Mouse (Mus musculus): Measurements from ENCODE around the gene Adgrd1.

Gene Adgrd1

DNA sequence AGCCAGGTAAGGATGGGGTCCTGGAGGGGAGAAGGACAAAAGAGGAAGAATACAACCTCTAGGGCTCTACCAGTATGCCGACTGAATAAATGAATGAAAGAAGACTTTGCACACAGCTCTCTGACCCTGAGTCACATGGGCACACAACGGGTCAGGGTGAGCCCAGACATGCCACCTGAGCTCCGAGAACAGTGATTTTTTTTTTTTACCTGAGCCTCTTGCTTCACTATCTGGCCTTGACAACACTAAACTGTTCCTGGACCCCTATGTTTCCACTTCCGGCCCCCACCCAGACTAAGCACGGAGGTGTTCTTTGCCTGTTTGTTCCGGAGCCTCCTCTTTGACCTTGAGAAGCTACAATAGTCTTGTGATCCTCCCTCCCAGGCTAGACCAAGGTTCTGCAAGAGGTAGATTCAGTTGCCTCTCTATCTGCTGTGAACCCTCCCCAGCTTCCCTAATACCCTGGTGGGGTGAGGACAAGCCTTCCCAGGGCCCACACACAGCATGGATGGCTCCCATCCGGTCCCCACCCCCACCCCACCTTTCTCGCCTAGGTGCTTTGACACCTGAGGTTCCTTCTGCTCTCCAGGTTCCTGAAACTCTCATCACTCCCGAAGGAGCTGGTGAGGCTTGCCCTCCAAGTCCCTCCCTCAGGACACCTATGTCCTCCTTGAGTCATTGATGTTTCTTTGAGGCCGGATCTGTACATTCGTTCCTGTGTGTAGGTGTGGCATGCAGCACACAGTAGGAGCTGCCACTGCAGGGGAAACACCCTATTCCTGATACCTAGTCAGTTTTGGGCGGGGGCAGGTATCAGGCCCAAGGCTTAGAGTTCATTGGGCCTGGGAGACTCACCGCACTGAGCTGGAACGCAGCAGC, 58.7 kb downstream of the Adgrd1 start:
- DNase-seq (ENCODE audit: inconsistent age in 2 of 2, low spot score in 1 of 2): no peak

DNA sequence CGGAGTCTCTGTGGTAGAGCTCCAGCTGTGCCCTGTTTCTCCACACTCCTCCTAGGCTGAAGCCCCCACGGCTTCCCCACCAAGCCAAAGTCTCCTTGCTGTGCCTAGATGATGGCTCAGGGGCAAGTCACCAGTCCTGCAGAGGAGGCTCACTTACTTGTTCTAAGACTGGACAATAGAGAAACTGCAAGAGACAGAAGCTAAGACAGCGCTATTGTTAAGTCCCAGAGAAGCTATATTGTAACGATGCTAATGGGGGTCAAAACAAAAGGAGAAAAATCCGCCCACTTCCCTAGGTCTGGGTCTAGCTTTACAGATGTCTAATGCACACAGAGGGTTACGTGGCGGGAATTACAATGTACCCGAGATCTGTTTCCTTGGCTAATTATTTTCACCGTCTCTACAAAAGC, 59.4 kb downstream of the Adgrd1 start:
- no peak for DNase-seq (ENCODE audit: inconsistent age in 2 of 2, low spot score in 1 of 2)

DNA sequence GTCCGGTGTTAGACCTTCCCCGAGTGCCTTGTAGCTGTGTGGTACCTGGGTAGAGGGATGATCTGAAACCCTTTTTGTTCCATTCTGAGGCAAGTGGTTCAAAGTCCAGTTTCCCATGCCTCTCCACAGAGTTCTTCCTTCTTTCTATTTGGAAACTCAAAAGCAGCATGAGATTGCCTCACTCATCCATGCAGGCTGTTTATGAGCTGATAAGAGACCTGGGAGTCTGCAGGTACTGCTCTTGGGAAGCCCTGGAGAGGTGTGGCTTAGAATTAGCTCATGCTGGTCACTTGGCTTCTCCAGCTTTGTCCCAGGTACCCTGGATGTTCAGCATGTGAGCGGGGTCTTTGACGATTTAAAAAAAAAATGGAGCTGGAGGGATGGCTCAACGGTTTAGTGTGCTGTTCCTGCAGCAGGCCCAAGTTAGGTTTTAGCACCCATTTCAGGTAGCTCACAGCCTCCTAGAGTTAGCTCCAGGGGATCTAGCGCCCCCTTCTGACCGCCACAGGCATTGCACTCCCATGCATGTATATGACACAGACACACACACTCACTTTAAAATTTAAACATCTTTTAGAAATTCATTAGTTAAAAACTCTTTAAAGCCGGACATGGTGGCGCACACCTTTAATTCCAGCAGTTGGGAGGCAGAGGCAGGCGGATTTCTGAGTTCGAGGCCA, 65.0 kb downstream of the Adgrd1 start:
- no peak for DNase-seq (ENCODE audit: inconsistent age in 2 of 2, low spot score in 1 of 2)

DNA sequence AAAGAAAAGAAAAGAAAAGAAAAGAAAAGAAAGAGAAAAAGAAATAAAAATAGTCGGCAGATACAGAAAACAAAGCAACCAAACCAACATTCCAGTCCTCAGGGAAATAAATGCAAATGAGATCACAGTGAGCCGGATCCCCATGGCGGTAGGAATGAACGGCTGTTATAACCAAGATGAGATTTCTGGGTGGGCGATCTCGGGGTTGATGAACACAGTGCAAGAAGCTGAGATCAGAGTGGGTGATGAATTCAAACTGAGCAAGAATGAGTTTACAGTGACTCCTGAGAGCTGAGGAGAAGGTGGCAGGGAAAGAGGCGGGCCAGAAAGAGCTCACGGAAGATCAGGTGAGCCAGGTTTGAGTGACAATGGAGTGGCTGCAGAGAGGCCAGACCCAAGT, 66.9 kb downstream of the Adgrd1 start:
- no peak for DNase-seq (ENCODE audit: inconsistent age in 2 of 2, low spot score in 1 of 2)

DNA sequence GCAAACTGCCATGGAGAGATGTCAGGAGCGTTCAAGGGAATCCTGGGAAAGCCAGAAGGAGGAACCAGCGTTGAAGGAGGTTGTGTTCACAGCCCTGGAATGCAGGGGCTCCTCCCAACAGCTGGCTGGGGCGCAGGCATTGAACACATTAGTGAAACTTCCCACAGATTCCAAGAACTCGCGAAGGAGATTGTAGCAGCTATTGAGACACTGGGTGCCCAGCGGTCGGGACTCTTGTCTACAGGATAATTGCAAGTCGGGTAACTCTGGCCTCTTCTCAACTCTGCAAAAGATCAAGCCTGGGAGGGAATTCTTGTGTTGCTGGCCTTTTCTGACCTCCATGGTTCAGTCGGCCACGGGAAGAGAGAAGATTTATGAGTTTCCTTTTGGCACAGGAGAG, 67.5 kb downstream of the Adgrd1 start:
- DNase-seq (ENCODE audit: inconsistent age in 2 of 2, low spot score in 1 of 2): peak; percentile 7 to 59

DNA sequence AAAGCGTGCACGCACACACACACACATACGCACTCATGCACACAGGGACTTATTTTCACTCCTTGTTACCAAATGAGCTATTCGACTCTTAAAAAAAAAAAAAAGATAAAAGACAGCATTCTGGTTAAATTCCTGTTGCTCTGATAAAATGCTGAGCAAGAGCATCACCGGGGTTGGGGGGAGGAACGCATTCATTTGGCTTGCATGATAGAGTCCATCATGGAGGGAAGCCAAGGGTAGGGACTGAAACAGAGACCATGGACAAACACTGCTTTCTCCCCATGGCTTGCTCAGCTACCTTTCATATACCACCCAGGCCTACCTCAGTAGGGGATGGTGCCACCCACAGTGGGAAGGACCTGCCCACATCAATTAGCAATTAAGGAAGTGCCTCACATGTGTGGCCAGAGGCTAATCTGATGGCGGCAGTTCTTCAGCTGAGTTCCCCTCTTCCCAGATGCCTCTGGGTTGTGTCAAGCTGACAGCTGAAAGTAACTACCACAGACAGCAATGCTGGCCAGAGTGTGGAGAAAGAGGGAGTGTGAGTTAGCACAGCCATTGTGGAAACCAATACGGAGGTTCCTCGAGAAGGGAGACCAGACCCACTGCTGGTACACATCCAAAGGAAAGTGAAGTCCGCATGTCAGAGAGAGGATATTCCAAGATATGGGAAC, 68.5 kb downstream of the Adgrd1 start:
- no peak for DNase-seq (ENCODE audit: inconsistent age in 2 of 2, low spot score in 1 of 2)

DNA sequence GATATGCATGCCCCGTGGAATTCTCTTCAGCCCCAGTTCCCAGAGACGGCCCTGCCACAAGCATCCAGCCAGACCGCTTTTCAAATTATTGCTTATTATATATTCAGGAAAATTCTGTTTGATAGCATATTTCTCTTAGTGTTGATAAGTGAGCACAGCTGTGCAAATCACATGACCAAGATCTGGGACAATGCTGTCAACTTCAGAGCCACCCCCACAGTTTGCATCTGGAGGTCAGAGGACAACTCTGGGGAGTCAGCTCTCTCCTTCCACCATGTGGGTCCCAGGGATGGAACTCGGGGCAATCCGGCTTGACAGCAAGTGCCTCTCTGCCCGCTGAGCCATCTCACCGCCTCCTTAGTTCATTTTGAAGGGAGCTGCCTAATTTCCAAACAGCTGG, 69.0 kb downstream of the Adgrd1 start:
- DNase-seq (ENCODE audit: inconsistent age in 2 of 2, low spot score in 1 of 2): no peak

DNA sequence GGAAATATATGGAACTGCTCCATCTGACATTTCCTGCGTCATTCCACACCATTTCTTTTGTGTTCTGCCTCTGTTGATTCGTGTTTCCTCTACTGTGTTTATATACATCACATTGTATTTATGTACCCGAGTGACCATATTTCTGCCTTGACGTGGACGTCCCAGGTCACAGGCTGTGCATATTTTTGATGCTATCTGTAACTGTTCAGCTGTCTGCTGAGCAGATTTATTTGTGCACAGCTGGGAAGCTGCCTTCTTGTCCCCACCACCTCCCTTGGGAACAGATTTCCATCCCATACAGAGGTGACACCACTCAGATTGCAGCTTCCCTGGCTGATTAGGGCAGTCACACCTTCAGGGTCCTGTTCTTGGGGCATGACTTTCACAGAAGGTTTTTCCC, 72.5 kb downstream of the Adgrd1 start:
- no peak for DNase-seq (ENCODE audit: inconsistent age in 2 of 2, low spot score in 1 of 2)

DNA sequence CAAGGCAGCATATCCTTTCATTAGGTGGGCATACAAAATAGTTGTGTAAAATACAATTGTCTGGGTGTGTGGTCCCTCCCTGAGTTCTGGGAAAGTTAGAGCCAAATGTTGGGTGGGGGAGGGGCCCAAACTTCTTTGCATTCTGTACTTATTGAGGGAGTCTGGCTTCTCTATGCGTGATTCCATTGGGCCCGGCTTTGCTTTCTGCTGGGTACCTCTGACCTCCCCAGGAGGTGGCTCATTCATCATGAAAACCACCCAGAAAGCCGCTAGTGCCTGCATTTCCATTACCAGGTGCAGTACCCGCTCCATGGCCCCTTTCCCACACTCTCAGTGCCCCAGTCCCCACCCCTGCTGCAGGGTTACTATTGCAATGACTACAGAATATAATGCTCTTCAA, 73.0 kb downstream of the Adgrd1 start:
- DNase-seq (ENCODE audit: inconsistent age in 2 of 2, low spot score in 1 of 2): no peak

DNA sequence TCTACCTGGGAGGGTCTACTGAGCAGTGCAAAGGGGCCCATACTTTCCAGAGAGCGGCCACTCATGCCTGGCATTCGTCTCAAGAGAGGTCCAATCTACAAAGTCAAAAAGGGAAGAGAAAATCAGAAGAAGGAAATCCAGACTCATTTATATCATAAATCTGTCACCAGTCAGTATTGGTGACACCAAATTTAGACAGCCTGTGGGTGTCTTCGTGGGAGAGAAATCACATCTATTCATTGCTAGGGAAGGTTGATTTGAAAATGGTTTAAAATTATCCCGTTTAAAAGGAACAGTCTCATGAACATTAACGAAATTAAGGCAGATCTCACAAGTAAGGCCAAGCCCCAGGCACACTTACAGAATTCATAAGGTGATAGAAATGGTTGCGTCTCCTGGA, 76.0 kb downstream of the Adgrd1 start:
- no peak for DNase-seq (ENCODE audit: inconsistent age in 2 of 2, low spot score in 1 of 2)

DNA sequence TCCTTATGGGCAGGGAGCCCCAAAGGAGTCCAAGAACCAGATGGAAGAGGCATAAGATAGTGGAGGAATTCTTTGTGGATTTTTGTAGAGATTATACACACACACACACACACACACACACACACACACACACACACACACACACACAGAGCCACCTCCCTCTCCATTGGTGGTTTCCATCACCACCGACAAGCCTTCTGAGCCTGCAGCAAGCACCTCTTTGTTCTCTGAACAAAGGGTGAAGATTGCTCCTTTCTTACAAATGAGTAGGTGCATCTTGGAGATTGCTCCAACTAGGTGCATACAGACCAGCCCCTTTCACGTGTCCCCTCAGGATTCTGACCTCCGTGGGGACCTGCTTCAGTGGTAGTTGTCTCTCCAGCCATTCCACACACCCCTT, 79.4 kb downstream of the Adgrd1 start:
- DNase-seq (ENCODE audit: inconsistent age in 2 of 2, low spot score in 1 of 2): no peak

DNA sequence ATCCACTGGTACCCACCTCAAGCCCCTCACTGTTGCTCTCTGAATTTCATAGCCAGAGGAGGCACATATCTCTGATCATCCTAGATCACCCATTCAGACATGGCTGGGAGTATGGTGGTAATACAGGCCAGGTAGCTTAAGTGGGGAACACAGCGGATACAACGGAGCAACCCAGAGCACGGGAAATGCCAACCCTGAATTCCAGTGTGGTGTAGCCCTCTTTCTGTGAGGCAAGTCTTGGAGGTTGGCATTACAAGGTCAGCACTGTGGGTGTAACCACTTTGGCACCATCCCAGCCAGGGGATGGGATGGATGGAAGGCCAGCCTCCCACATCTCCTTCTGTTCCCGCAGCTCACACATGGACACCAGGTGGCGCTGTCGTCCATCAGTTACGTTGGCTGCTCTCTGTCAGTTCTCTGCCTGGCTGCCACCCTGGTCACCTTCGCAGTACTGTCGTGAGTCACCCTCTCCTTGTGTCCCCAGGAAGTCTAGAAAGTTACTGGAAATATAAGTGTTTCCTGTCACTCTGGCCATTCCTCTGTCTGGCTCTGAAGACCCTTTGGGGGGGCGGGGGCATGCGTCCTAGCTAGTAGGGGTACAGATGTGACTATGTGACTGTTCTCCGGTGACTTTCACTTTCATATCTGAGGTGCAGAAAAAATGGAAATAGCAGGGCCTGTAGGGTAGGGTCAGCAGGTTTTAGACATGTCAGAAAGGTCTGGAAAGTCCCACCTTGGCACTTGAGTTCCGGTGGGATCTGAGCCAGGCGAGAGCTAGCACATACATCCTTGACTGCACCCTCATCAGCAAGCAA, 81.4 kb downstream of the Adgrd1 start:
- DNase-seq (ENCODE audit: inconsistent age in 2 of 2, low spot score in 1 of 2): peak; percentile 86 to 95

DNA sequence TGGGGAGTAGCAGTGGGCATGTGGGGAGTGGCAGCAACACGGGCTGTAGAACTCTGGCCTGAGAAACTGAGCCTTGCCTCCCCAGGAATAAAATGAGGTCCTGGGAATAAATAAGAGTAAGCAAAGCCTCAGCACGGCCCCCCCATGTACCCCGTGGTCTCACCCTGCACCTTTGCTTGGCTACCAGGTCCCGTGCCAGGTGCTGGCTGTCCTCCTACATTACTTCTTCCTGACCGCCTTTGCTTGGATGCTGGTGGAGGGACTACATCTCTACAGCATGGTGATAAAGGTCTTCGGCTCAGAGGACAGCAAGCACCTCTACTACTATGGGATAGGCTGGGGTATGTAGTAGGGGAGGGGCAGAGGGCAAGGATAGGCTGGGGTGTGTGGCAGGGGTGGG, 82.8 kb downstream of the Adgrd1 start:
- no peak for DNase-seq (ENCODE audit: inconsistent age in 2 of 2, low spot score in 1 of 2)

DNA sequence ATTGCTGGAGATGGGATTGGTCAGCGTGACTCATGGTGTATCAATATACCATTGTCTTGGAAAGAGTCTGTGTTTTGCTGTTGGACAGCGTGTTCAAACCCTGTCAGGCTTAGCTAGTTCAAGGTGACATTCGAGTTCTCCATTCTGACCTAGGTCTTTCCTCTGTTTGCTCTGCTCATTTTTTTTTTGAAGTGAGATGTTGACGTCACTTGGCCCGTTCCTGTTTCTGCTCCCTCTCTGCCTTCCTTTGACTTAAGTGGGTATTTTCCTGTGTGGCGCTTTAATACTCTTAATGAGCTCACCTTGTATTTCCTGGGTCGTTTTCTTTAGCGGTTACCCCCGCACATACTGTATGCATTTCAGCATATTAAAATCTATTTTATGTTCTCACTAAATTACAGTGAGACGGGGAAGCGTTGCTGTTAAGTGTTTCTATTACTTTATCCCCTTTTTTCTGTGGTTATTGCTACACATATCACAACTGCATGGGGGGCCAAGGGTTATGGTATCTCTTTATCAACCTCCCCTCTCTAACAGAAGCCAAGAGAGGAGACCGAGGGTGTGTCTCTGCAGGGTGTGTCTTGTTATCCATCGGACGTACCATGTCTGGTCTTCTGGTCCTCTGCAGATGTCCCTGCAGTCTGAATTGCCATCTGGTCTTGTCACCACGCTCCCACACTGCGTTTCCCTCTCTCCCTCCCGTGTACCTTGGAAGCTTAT, 83.6 kb downstream of the Adgrd1 start:
- no peak for DNase-seq (ENCODE audit: inconsistent age in 2 of 2, low spot score in 1 of 2)

DNA sequence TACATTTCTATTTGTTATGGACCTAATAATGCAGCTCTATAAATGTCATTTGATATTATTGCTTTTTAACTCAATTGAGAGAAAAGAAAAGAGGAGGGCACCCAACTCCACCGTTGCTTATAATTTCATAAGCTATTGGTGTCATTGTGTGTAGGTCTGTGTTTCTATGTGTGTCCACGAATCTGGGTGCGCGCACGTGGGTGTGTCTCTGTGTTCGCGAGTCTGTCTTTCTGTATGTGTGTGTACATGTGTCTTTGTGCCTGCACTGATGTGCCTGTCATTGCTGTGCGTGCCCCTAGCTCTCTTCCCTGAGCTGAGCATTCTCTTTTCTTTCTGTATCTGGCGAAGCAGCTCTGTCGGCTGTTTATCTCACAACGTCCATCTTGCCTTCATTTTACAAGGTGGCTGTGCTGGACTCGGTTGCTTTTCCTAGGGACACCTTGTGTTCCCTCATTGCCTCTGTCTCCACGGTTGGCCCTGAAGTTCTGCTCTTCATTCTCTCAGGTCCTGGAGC, 84.2 kb downstream of the Adgrd1 start:
- DNase-seq (ENCODE audit: inconsistent age in 2 of 2, low spot score in 1 of 2): no peak

DNA sequence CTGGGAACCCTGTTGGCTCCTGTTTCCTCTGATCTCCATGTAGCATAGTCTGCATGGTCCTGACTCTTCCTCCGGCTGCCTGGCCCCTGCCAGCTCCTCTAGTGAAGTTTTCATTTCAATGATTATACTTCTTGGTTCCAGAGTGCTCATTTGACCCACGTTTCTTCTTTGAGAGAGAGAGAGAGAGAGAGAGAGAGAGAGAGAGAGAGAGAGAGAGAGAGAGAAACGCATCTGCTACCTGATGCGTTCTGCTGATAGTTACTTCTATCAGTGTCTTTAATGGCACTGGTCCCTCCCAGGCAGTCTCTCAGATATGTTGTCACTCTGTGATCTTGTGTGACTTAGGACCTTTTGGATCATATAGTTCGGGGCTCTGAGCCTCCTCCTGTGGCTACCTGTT, 84.9 kb downstream of the Adgrd1 start:
- no peak for DNase-seq (ENCODE audit: inconsistent age in 2 of 2, low spot score in 1 of 2)

DNA sequence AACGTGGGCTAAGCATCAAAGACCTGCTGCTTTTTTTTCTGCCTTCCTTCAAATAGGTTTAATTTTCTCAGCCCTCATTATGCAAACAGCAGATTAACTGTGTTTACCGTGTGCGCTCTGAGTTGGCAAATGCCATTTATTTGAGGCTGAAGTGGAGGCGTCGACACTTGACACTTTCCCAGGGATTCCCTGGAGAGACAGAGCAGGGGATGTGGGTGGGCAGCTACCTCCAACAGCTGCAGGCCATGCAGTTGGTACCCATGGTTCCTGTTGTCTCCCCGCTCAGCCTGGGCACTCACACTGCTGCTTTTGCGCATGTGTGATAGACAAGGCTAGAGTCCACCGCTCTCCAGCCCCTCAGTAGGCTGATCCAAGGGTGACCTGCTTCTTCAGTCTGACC, 86.0 kb downstream of the Adgrd1 start:
- DNase-seq (ENCODE audit: inconsistent age in 2 of 2, low spot score in 1 of 2): no peak

DNA sequence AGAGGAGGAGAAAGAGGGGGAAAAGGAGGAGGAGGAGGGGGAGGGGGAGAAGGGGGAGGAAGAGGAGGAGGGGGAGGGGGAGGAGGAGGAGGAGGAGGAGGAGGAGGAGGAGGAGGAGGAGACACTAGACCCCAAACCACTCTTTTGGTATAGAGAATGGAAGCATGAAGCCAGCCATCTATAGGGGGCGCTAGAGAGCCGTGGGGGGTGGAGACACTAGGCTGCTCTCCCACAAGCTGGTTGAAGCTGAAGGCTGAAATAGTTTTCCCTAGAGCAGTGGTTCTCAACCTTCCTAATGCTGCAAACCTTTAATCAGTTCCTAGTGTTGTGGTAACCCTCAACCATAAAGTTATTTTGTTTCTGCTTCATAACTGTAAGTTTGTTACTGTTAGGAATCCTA, 89.7 kb downstream of the Adgrd1 start:
- DNase-seq (ENCODE audit: inconsistent age in 2 of 2, low spot score in 1 of 2): peak; percentile 32 to 72

DNA sequence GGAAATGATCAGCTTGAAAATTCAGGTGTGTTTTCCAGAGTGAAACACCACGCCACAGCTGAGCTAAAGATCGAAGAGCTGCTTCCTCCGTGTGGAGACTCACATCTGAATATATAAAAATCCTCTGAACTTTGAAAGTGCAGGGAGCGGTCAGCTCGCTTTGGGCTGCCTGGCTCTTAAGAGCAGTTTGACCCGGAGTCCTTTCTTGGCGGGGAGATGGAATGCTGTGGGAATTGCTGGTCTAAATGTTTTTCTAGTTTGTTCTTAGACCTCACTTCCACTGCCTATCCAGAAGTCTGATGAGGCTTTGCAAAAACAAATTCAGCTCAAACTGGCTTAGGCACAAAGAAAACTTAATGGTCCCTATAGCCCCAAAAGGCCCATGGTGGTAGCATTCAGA, 90.4 kb downstream of the Adgrd1 start:
- DNase-seq (ENCODE audit: inconsistent age in 2 of 2, low spot score in 1 of 2): no peak

DNA sequence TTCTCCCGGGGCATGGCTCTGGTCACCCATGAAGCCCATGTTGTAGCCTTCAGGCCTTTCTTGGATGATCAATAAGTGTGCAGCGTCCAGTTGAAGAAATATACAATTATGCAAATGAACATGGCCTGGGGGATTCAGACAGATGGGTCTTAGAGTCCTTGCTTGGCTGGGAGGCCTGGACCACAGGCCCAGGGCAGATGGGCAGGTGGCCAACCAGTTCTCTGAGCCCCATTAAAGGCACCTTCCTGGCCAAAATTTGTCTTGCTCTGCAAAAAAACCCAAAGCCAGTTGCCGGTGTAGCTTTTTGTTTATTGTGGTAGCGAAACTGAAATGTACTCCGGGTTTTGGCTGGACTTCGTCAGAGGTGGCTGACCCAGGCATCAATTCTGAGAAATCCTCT, 92.5 kb downstream of the Adgrd1 start:
- no peak for DNase-seq (ENCODE audit: inconsistent age in 2 of 2, low spot score in 1 of 2)

Measured in adrenal gland, adult (tissue).